Mouse (Mus musculus): ENCODE results near the gene Rack1.
"Not testable (repeated sequence)": the region's sequence is repeated elsewhere in the genome, so short reads cannot be mapped to it uniquely, and the experiment has no call there.

- TF ChIP-seq GATA1 (IDR thresholded peaks at IDR 0.05; ENCODE audit: borderline replicate concordance, low read length); CTCF (IDR thresholded peaks at IDR 0.05; ENCODE audit: low read depth, low read length); TAL1 (conservative IDR thresholded peaks at IDR 0.05; ENCODE audit: low read depth, low read length); POLR2AphosphoS5 (IDR thresholded peaks at IDR 0.05; ENCODE audit: insufficient replicate concordance, low read depth, low read length); GATA2 (IDR thresholded peaks at IDR 0.05; ENCODE audit: borderline replicate concordance, low read depth, low read length): not testable (repeated sequence)
Observed at GRCm38 (mm10) chr11:48825979-48826751, 26.0 kb downstream of the Rack1 start, which contains the start of the genes Trim7 and Gm12184.

All from G1E (cell line).